Mouse (Mus musculus) lung, embryonic 16.5 days (tissue): ENCODE measurements around the gene Poglut1. TPM values are rescaled to one million over a fixed set of nuclear protein-coding genes. Genes with fewer than 3 reads are reported as not detected.

Source experiments
- ATAC-seq: fragments of 200-750 bp; cut with Nextera tagmentation; 2 replicates; pipeline ENCODE4 v1.8.0; 2017; ENCODE audit warnings: low read depth, mild to moderate bottlenecking, moderate library complexity
- H3K27ac ChIP-seq: fragments of 300-500 bp; sonication (generic); 2 replicates; pipeline ENCODE4 v1.5.1; 2014; ENCODE audit warnings: mild to moderate bottlenecking, control low read depth, low read length
- H3K27me3 ChIP-seq: fragments of 300-500 bp; sonication (generic); 2 replicates; pipeline ENCODE4 v1.6.1; 2014; ENCODE audit warnings: low read depth, low read length, mixed read lengths; ENCODE audit not compliant: control insufficient read depth, insufficient read depth
- H3K36me3 ChIP-seq: fragments of 300-500 bp; sonication (generic); 2 replicates; pipeline ENCODE4 v1.6.1; 2014; ENCODE audit warnings: low read length; ENCODE audit not compliant: control insufficient read depth, insufficient read depth
- H3K4me1 ChIP-seq: fragments of 300-500 bp; sonication (generic); replicated peaks from 2 replicates; pipeline ENCODE4 v1.6.1; 2014; ENCODE audit warnings: low read length, mixed read lengths; ENCODE audit not compliant: control insufficient read depth, insufficient read depth
- H3K4me2 ChIP-seq: fragments of 300-500 bp; sonication (generic); 2 replicates; pipeline ENCODE4 v1.6.1; 2014; ENCODE audit warnings: low read depth, low read length, control low read depth
- H3K4me3 ChIP-seq: fragments of 300-500 bp; sonication (generic); 2 replicates; pipeline ENCODE4 v1.5.1; 2014; ENCODE audit warnings: mild to moderate bottlenecking, low read length, control low read depth
- H3K9ac ChIP-seq: fragments of 300-500 bp; sonication (generic); 2 replicates; pipeline ENCODE4 v1.6.1; 2014; ENCODE audit warnings: low read length, control low read depth
- H3K9me3 ChIP-seq: fragments of 300-500 bp; sonication (generic); 2 replicates; pipeline ENCODE4 v1.6.1; 2016; ENCODE audit warnings: low read length; ENCODE audit not compliant: control insufficient read depth
- WGBS: fragments of 180-500 bp; shearing (Covaris S2); extraction: QIAGEN DNeasy Blood & Tissue Kit; methylation state at CpG from one replicate; pipeline ENCODE4 v1.1.7; 2014; 5-methylcytosine and 5-hydroxymethylcytosine counted together
- polyA plus RNA-seq: library from polyadenylated mRNA; unstranded; fragments of >200 nt; fragmentation: Nextera tagmentation; extraction: Ambion mirVana; gene quantifications from 2 replicates; pipeline ENCODE4 v1.2.1, GENCODE M21; 2015

Gene Poglut1
- polyA plus RNA-seq, 1 experiment from 2014 or later, result 50.4 TPM

DNA sequence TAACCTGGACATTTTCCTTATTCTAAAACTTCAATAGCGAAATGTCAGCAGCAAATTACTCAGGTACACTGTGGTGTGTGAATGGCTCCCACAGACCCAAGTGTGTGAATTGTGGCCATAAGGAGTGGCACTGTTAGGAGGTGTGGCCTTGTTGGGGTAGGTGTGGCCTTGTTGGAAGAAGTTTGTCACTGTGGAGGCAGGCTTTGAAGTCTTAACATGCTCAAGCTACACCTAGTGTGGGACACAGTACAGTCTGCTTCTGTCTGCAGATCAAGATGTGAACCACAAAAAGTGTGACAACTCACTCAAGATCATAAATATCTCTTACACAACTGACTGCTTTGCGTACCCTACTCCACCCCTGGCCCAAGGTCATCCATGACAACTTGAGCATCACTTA, 39.2 kb downstream of the Poglut1 start:
- H3K9me3 ChIP-seq, result no peaks in the 10 kb centered on the region
- H3K27me3 ChIP-seq, result no peaks in the 10 kb centered on the region
- H3K4me1 ChIP-seq, result no peaks in the 10 kb centered on the region
- no peak for ATAC-seq
- H3K9ac ChIP-seq, result no peak overlapping the region
- no peak overlapping the region for H3K27ac ChIP-seq
- no peak overlapping the region for H3K4me2 ChIP-seq
- H3K4me3 ChIP-seq, result no peak overlapping the region
- H3K36me3 ChIP-seq, result peaks cover 18% of the 10 kb centered on the region; the same call in 1 of the 2 replicates
- 89% methylated on average over 2 of the region's 2 CpGs for WGBS

- Histone ChIP-seq H3K4me1 (no peaks in the 10 kb centered on the region), H3K9ac (no peak overlapping the region), H3K9me3 (no peaks in the 10 kb centered on the region), H3K27me3 (no peaks in the 10 kb centered on the region), H3K4me2 (no peak overlapping the region), H3K27ac (no peak overlapping the region), H3K4me3 (no peak overlapping the region), H3K36me3 (peaks cover 12% of the 10 kb centered on the region)
- peak; percentile 62; the same call in 1 of the 2 replicates for ATAC-seq
- WGBS, result 71% methylated on average over 4 of the region's 4 CpGs
Observed at GRCm38 (mm10) chr16:38506041-38506634, 43.9 kb downstream of the Poglut1 start.

GRCm38 (mm10) chr16:38503528-38503927, 46.5 kb downstream of the Poglut1 start:
- Histone ChIP-seq H3K9me3 (no peaks in the 10 kb centered on the region), H3K9ac (no peak overlapping the region), H3K4me2 (no peak overlapping the region), H3K4me3 (no peak overlapping the region), H3K4me1 (no peaks in the 10 kb centered on the region), H3K27me3 (no peaks in the 10 kb centered on the region), H3K36me3 (peaks cover 13% of the 10 kb centered on the region), H3K27ac (no peak overlapping the region)
- no peak for ATAC-seq
- WGBS, result 85% methylated on average over 4 of the region's 4 CpGs

DNA sequence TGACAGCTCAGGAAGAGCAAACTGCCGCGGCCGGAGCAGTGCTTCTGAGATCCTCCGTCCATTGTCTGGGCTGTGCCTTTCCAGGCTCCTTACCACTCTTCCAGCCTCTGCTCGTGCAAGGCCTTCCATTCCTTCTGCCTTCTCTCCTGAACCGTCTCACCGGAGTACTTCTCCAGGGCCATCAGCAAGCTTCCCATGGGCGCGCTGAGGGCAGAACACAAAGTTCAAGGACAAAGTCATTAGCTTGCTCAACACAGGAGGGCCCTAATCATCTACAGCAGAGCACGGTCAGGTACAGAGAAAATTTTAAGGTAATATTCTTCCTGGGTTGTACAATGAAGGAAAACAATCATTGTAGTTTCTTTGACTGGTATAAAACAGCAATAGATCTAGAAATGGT, 47.6 kb downstream of the Poglut1 start:
- Histone ChIP-seq H3K4me1 (no peaks in the 10 kb centered on the region), H3K9me3 (no peaks in the 10 kb centered on the region), H3K9ac (no peak overlapping the region), H3K36me3 (peaks cover 13% of the 10 kb centered on the region), H3K27ac (no peak overlapping the region), H3K4me3 (no peak overlapping the region), H3K27me3 (no peaks in the 10 kb centered on the region), H3K4me2 (no peak overlapping the region)
- no peak for ATAC-seq
- WGBS, result 92% methylated on average over 10 of the region's 10 CpGs

- WGBS, result 77% methylated on average over 7 of the region's 7 CpGs
- Histone ChIP-seq H3K4me3 (no peak overlapping the region), H3K9ac (no peak overlapping the region), H3K4me2 (no peak overlapping the region), H3K4me1 (no peaks in the 10 kb centered on the region), H3K9me3 (no peaks in the 10 kb centered on the region), H3K36me3 (peaks cover 10% of the 10 kb centered on the region), H3K27ac (no peak overlapping the region), H3K27me3 (no peaks in the 10 kb centered on the region)
- ATAC-seq, result no peak
Observed at GRCm38 (mm10) chr16:38496604-38497140, 53.4 kb downstream of the Poglut1 start.

GRCm38 (mm10) chr16:38493890-38494289, 56.2 kb downstream of the Poglut1 start:
- Histone ChIP-seq H3K36me3 (peaks cover 8% of the 10 kb centered on the region), H3K9me3 (no peaks in the 10 kb centered on the region), H3K4me1 (no peaks in the 10 kb centered on the region), H3K27me3 (no peaks in the 10 kb centered on the region), H3K4me3 (no peak overlapping the region), H3K27ac (no peak overlapping the region), H3K4me2 (no peak overlapping the region), H3K9ac (no peak overlapping the region)
- no peak for ATAC-seq
- 74% methylated on average over 10 of the region's 10 CpGs for WGBS

DNA sequence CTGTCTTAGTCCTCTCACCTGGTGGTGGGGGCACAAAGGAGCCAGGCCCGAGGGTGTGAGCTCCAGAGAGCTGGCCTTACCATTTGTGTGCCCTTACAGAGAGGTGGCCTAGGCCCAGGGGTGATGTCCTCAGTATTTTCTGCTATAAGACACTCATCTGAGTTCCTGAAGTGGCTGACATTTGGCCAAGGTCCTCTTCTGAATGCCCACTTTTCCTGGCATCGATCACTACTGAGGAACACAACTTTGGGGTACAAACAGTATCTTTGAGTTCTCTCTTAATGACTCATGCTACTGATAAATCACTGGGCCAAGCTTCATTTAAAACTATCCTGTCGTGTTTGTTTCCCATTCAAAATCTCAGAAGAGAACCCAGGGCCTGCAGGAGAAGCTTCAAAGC, 57.5 kb downstream of the Poglut1 start:
- H3K4me2 ChIP-seq, result no peak overlapping the region
- no peak overlapping the region for H3K9ac ChIP-seq
- 83% methylated on average over 3 of the region's 3 CpGs for whole genome bisulfite sequencing
- H3K36me3 ChIP-seq, result peaks cover 5% of the 10 kb centered on the region
- no peak overlapping the region for H3K4me3 ChIP-seq
- H3K4me1 ChIP-seq, result no peaks in the 10 kb centered on the region
- no peak for ATAC-seq
- no peak overlapping the region for H3K27ac ChIP-seq
- no peaks in the 10 kb centered on the region for H3K9me3 ChIP-seq
- no peaks in the 10 kb centered on the region for H3K27me3 ChIP-seq

DNA sequence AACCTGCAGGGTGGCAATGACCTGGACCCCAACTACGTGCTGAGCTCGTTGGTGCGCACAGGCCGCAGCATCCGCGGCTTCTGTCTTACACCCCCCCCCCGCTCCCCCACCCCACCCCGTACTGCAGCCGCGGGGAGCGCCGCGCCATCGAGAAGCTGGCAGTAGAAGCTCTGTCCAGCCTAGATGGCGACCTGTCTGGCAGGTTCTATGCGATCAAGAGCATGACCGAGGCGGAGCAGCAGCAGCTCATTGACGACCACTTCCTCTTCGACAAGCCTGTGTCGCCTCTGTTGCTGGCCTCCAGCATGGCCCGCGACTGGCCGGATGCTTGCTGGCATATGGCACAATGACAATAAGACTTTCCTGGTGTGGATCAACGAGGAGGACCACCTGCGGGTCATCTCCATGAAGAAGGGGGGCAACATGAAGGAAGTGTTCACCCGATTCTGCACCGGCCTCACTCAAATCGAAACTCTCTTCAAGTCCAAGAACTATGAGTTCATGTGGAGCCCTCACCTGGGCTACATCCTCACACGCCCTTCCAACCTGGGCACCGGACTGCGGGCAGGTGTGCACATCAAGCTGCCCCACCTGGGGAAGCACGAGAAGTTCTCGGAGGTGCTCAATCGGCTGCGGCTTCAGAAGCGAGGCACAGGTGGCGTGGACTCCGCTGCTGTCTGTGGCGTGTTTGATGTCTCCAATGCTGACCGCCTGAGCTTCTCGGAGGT, 66.3 kb downstream of the Poglut1 start:
- no peak overlapping the region for H3K27ac ChIP-seq
- peaks cover 8% of the 10 kb centered on the region; the same call in 1 of the 2 replicates for H3K4me1 ChIP-seq
- H3K4me3 ChIP-seq, result peak overlapping the region; percentile 47
- peaks cover 8% of the 10 kb centered on the region; the same call in 1 of the 2 replicates for H3K27me3 ChIP-seq
- H3K9me3 ChIP-seq, result no peaks in the 10 kb centered on the region
- peak; percentile 49 for ATAC-seq
- 18% methylated on average over 41 of the region's 42 CpGs for WGBS
- no peaks in the 10 kb centered on the region for H3K36me3 ChIP-seq
- H3K4me2 ChIP-seq, result peak overlapping the region; percentile 63
- peak overlapping the region; percentile 47; the same call in 1 of the 2 replicates for H3K9ac ChIP-seq

- Histone ChIP-seq H3K27ac (no peak overlapping the region), H3K4me2 (peak overlapping the region; percentile 63), H3K36me3 (no peaks in the 10 kb centered on the region), H3K27me3 (peaks cover 8% of the 10 kb centered on the region; the same call in 1 of the 2 replicates), H3K9ac (peak overlapping the region; percentile 35; the same call in 1 of the 2 replicates), H3K9me3 (no peaks in the 10 kb centered on the region), H3K4me1 (peaks cover 8% of the 10 kb centered on the region; the same call in 1 of the 2 replicates), H3K4me3 (peak overlapping the region; percentile 47)
- peak; percentile 51 for ATAC-seq
- 13% methylated on average over 32 of the region's 32 CpGs for WGBS
Observed at GRCm38 (mm10) chr16:38482780-38483562, 67.1 kb downstream of the Poglut1 start.
